In genomic region chr5:36462810-36463209, GRCm38 (mm10) we compare ENCODE assay signal across 8 mouse cellular contexts. TPM values are rescaled to one million over a fixed set of nuclear protein-coding genes. Genes with fewer than 3 reads are reported as not detected.
A peak's percentile ranks its signal among the peaks of the same experiment; 100 is the strongest.
DNase-seq lines count a peak whose midpoint lies in the region; ATAC-seq and TF ChIP-seq lines count a peak whose summit lies in the region.
"Had no signal": no experiment of that assay in that cellular context is flagged by ENCODE, and none has a peak within 500 bp of the region (broad histone marks: within the 10 kb centered on the region; RNA-seq: fewer than 3 reads in every experiment).

No protein-coding gene starts in this region.

- intact Hi-C loops in gastrocnemius, postnatal 14 days (cut with DNase I; ENCODE audit: low total_unique reads): loop anchor here (5.0 kb wide), 1 partner anchor 279 kb away; no protein-coding TSS in a partner anchor

- WGBS in small intestine, adult 2 months: 18% methylated on average over 7 of the region's 7 CpGs

- H3K4me3 ChIP-seq in G1E (ENCODE audit: low read depth, low read length): no peak overlapping the region
- no peak overlapping the region for H3K4me3 ChIP-seq in small intestine, adult 2 months (ENCODE audit: low read depth, low read length)
- H3K4me3 ChIP-seq: liver, embryonic 15.5 days had no signal

- no peak overlapping the region for H3K27ac ChIP-seq in small intestine, adult 2 months (ENCODE audit: insufficient read depth, low read depth, low read length)
- H3K27ac ChIP-seq: liver, embryonic 15.5 days had no signal

- peaks cover 9% of the 10 kb centered on the region for H3K36me3 ChIP-seq in G1E (replicated peaks)
- H3K36me3 ChIP-seq in small intestine, adult 2 months (ENCODE audit: control insufficient read depth, insufficient read depth, low read length): no peaks in the 10 kb centered on the region

- peak; percentile 92 for TF ChIP-seq CTCF in G1E (IDR thresholded peaks at IDR 0.05; ENCODE audit: low read depth, low read length)
- TF ChIP-seq CTCF in small intestine, adult 2 months (IDR thresholded peaks at IDR 0.05; ENCODE audit: extremely low read depth, insufficient read length, insufficient replicate concordance, low read depth, low read length): peak; percentile 97

- ATAC-seq in G1E (ENCODE audit: extremely low read depth, insufficient number of reproducible peaks, low FRiP score, poor library complexity, severe bottlenecking): no peak

- H3K4me1 ChIP-seq in G1E (ENCODE audit: insufficient read depth, low read depth, low read length): peaks cover 37% of the 10 kb centered on the region
- peaks cover 6% of the 10 kb centered on the region; the same call in 1 of the 2 replicates for H3K4me1 ChIP-seq in small intestine, adult 2 months (ENCODE audit: control insufficient read depth, insufficient read depth, insufficient read length, low read length)

- peak; percentile 90 for DNase-seq in CD4-positive, CD25-positive, alpha-beta regulatory T cell, adult 2 months (ENCODE audit: low read depth, low spot score)
- peak; percentile 65 for DNase-seq in G1E (ENCODE audit: low spot score)
- peak; percentile 77 to 85 for DNase-seq in cerebellum, adult 18-20 months
- DNase-seq in gastrocnemius, postnatal 14 days: peak; percentile 69
- DNase-seq in layer of hippocampus, adult 18-20 months (ENCODE audit: low spot score in 2 of 2): peak; percentile 58 to 86
- DNase-seq in lung, postnatal 25 days (ENCODE audit: low spot score): peak; percentile 79

- TF ChIP-seq POLR2A in small intestine, adult 2 months (IDR thresholded peaks at IDR 0.05; ENCODE audit: low read depth, low read length): no peak

- H3K9me3 ChIP-seq in G1E (replicated peaks): no peaks in the 10 kb centered on the region
- H3K9me3 ChIP-seq: liver, embryonic 15.5 days had no signal

- peaks cover 4% of the 10 kb centered on the region for H3K27me3 ChIP-seq in G1E (ENCODE audit: insufficient read depth, low read length)
- no peaks in the 10 kb centered on the region for H3K27me3 ChIP-seq in small intestine, adult 2 months (ENCODE audit: control insufficient read depth, insufficient read depth, low read length)
- H3K27me3 ChIP-seq: liver, embryonic 15.5 days had no signal

RNA-seq across cellular contexts. Expression of gene Grpel1, which starts 2.0 kb away (rescaled TPM):
- total RNA-seq in G1E (2014; fragmentation: Nextera tagmentation) (18.3 and 20.8 TPM in 2 replicates), G1E (2017) (32.9 and 34.7 TPM in 2 replicates)
- polyA plus RNA-seq in G1E (2012): 13.1 and 16.7 TPM in 2 replicates
- 10 to 100 TPM; 34.2 to 38.3 TPM for total RNA-seq in gastrocnemius, postnatal 14 days (2021)
- total RNA-seq in layer of hippocampus, adult 18-20 months (2021): 10 to 100 TPM; 23.0 to 23.5 TPM
- 6.4 and 9.0 TPM in 2 replicates for polyA plus RNA-seq in small intestine, adult 2 months (2012; rRNA removed)

RNA-seq across cellular contexts. Expression of gene Tada2b, which starts 21.3 kb away (rescaled TPM):
- 16.8 and 22.5 TPM in 2 replicates for total RNA-seq in G1E (2014; fragmentation: Nextera tagmentation)
- total RNA-seq in G1E (2017): 9.8 and 15.5 TPM in 2 replicates
- 12.6 and 17.4 TPM in 2 replicates for polyA plus RNA-seq in G1E (2012)
- total RNA-seq in gastrocnemius, postnatal 14 days (2021): 10 to 100 TPM; 11.8 to 12.2 TPM
- total RNA-seq in layer of hippocampus, adult 18-20 months (2021): 10 to 100 TPM; 39.9 to 42.0 TPM
- 7.0 and 8.6 TPM in 2 replicates for polyA plus RNA-seq in small intestine, adult 2 months (2012; rRNA removed)

RNA-seq across cellular contexts. Expression of gene Ccdc96, which starts 21.6 kb away (rescaled TPM):
- not detected in 2 replicates for total RNA-seq in G1E (2014; fragmentation: Nextera tagmentation)
- total RNA-seq in G1E (2017): 0.29 and 0.60 TPM in 2 replicates
- polyA plus RNA-seq in G1E (2012): 0.21 and 0.25 TPM in 2 replicates
- under 1 TPM in 1 of 2 experiments, not detected in 1; 0.16 TPM for total RNA-seq in gastrocnemius, postnatal 14 days (2021)
- 1 to 10 TPM; 1.1 to 1.2 TPM for total RNA-seq in layer of hippocampus, adult 18-20 months (2021)
- polyA plus RNA-seq in small intestine, adult 2 months (2012; rRNA removed): 0.03 TPM in 1 of 2 replicates, not detected in the other
